Mouse (Mus musculus): ENCODE data around the gene Slc22a12.

DNA sequence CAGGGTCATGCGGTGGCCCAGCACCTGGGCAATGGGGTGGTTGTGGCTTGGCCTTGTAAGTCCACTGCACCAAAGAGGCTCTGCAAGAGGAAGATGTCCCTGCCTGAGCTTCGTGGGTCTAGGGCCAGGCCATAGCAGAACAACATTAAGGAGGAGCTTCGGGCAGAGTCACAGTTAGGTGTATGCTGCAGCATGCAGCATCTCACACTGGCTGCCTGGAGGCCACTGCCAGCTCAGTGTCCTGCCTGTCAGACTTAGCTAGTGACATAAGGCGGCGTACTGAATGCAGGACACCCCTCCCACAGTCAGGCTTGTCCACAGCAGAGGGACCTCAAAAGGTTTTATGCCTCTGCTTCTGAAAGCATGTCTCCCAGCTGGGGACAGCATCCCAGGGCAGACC lies 26.2 kb upstream of the Slc22a12 start:
- TF ChIP-seq CTCF (IDR thresholded peaks at IDR 0.05; ENCODE audit: low read depth, low read length) (no peak), POLR2A (IDR thresholded peaks at IDR 0.05; ENCODE audit: extremely low read depth, insufficient read depth, low read length) (no peak)
